Mouse (Mus musculus): ENCODE measurements around the gene Gm6803. TPM values are rescaled to one million over a fixed set of nuclear protein-coding genes. Genes with fewer than 3 reads are reported as not detected.

Gm6803 gene
- polyA plus RNA-seq (2012; rRNA removed; ENCODE audit: low replicate concordance), result not detected in 2 replicates

GRCm38 (mm10) chr12:88018671-88019070 lies at the start of gene Gm6803:
Gene Gm6803 (minus strand): TSS chr12:88018771.

GRCm38 (mm10) chr12:88026704-88027103 lies 8.1 kb upstream of the Gm6803 start, which contains the start of gene Gm2056:
Gene Gm2056 (plus strand): TSS chr12:88027004.

GRCm38 (mm10) chr12:88011548-88011947 lies 7.0 kb downstream of the Gm6803 start, which contains the start of gene Gm2075:
Gene Gm2075 (plus strand): TSS chr12:88011848.

Other genes starting within 250 kb of the Gm6803 start
- not detected in 2 replicates for gene Gm21319, start 243.0 kb downstream of the Gm6803 start, polyA plus RNA-seq (2012; rRNA removed; ENCODE audit: low replicate concordance)
- gene Gm21936, start 223.3 kb downstream of the Gm6803 start, polyA plus RNA-seq (2012; rRNA removed; ENCODE audit: low replicate concordance), result not detected in 2 replicates
- not detected in 2 replicates for gene BB287469, start 202.2 kb downstream of the Gm6803 start, polyA plus RNA-seq (2012; rRNA removed; ENCODE audit: low replicate concordance)
- not detected in 2 replicates for gene Gm2001, start 176.4 kb downstream of the Gm6803 start, polyA plus RNA-seq (2012; rRNA removed; ENCODE audit: low replicate concordance)
- not detected in 2 replicates for gene Gm2016, start 144.7 kb downstream of the Gm6803 start, polyA plus RNA-seq (2012; rRNA removed; ENCODE audit: low replicate concordance)
- gene Gm2022, start 123.4 kb downstream of the Gm6803 start, polyA plus RNA-seq (2012; rRNA removed; ENCODE audit: low replicate concordance), result not detected in 2 replicates
- not detected in 2 replicates for gene Gm2035, start 98.9 kb downstream of the Gm6803 start, polyA plus RNA-seq (2012; rRNA removed; ENCODE audit: low replicate concordance)
- gene Gm2042, start 64.7 kb downstream of the Gm6803 start, polyA plus RNA-seq (2012; rRNA removed; ENCODE audit: low replicate concordance), result not detected in 2 replicates
- gene Gm2075, start 6.9 kb downstream of the Gm6803 start, polyA plus RNA-seq (2012; rRNA removed; ENCODE audit: low replicate concordance), result not detected in 2 replicates
- gene Gm2056, start 8.2 kb upstream of the Gm6803 start, polyA plus RNA-seq (2012; rRNA removed; ENCODE audit: low replicate concordance), result not detected in 2 replicates
- gene Gm16368, start 64.9 kb upstream of the Gm6803 start, polyA plus RNA-seq (2012; rRNA removed; ENCODE audit: low replicate concordance), result not detected in 2 replicates
- gene Gm10436, start 163.3 kb upstream of the Gm6803 start, polyA plus RNA-seq (2012; rRNA removed; ENCODE audit: low replicate concordance), result not detected in 2 replicates
- not detected in 2 replicates for gene Gm8332, start 231.3 kb upstream of the Gm6803 start, polyA plus RNA-seq (2012; rRNA removed; ENCODE audit: low replicate concordance)

All from duodenum, adult 2 months (tissue).